Mouse (Mus musculus) CH12.LX (cell line): Measurements from ENCODE around the gene Ubxn2a.

Experiments used
- CTCF ChIP-seq, 2 experiments: IDR thresholded peaks in 1 of 2; conservative IDR thresholded peaks in 1 of 2; 2 replicates each; pipeline ENCODE4 v1.5.1; 2011 to 2012; ENCODE audit warnings: low read depth in 2 of 2, low read length in 2 of 2, improper control_type of control experiment in 1 of 2, inconsistent platforms in 1 of 2, mild to moderate bottlenecking in 1 of 2, moderate library complexity in 1 of 2
- ELF1 ChIP-seq: IDR thresholded peaks from 2 replicates; pipeline ENCODE4 v1.6.1; 2014; ENCODE audit warnings: low read depth, mild to moderate bottlenecking, inconsistent platforms, low read length, improper control_type of control experiment
- EP300 ChIP-seq: IDR thresholded peaks from 2 replicates; pipeline ENCODE4 v1.6.1; 2011; ENCODE audit warnings: low read length, improper control_type of control experiment
- ETS1 ChIP-seq: conservative IDR thresholded peaks from 2 replicates; pipeline ENCODE4 v1.6.1; 2012; ENCODE audit warnings: low read depth, mild to moderate bottlenecking, inconsistent platforms, low read length, improper control_type of control experiment, moderate library complexity
- MAFK ChIP-seq: IDR thresholded peaks from 2 replicates; pipeline ENCODE4 v1.6.1; 2011; ENCODE audit warnings: low read length, improper control_type of control experiment; ENCODE audit not compliant: insufficient replicate concordance
- POLR2A ChIP-seq: IDR thresholded peaks from 2 replicates; pipeline ENCODE4 v1.6.1; 2011; ENCODE audit warnings: low read depth, mild to moderate bottlenecking, improper control_type of control experiment, low read length
- SIN3A ChIP-seq: IDR thresholded peaks from 2 replicates; pipeline ENCODE4 v1.6.1; 2012; ENCODE audit warnings: low read length, improper control_type of control experiment, inconsistent platforms
- TBP ChIP-seq: conservative IDR thresholded peaks from 2 replicates; pipeline ENCODE4 v1.6.1; 2011; ENCODE audit warnings: low read depth, low read length, improper control_type of control experiment
- TCF12 ChIP-seq: IDR thresholded peaks from 2 replicates; pipeline ENCODE4 v1.6.1; 2014; ENCODE audit warnings: low read depth, mild to moderate bottlenecking, inconsistent platforms, low read length, improper control_type of control experiment
- USF1 ChIP-seq: IDR thresholded peaks from 2 replicates; pipeline ENCODE4 v1.6.1; 2014; ENCODE audit warnings: low read depth, mild to moderate bottlenecking, inconsistent platforms, low read length, improper control_type of control experiment
- ZC3H11A ChIP-seq: IDR thresholded peaks from 2 replicates; pipeline ENCODE4 v1.6.1; 2012; ENCODE audit warnings: low read depth, mild to moderate bottlenecking, inconsistent platforms, low read length, improper control_type of control experiment

- TF ChIP-seq EP300 (no peak), CTCF (conservative IDR thresholded peaks at IDR 0.05 in 1 of 2, IDR thresholded peaks at IDR 0.05 in 1 of 2; ENCODE audit: low read depth in 2 of 2, low read length in 2 of 2) (no peak), ELF1 (no peak), SIN3A (no peak), MAFK (no peak), POLR2A (no peak), TBP (no peak), USF1 (no peak), ETS1 (no peak), TCF12 (no peak), ZC3H11A (no peak)
Measured at GRCm38 (mm10) chr12:4882086-4882485, 25.4 kb downstream of the Ubxn2a start.
